Mouse (Mus musculus) embryo, embryonic 10 days (tissue): ENCODE measurements around the gene Gstm3.
"Not testable (repeated sequence)": the region's sequence is repeated elsewhere in the genome, so short reads cannot be mapped to it uniquely, and the experiment has no call there.

Experiments
- DNase-seq: peaks from one replicate; pipeline ENCODE4 v3.0.0-alpha.2; 2015; ENCODE audit warnings: low spot score

Gene Gstm3

DNA sequence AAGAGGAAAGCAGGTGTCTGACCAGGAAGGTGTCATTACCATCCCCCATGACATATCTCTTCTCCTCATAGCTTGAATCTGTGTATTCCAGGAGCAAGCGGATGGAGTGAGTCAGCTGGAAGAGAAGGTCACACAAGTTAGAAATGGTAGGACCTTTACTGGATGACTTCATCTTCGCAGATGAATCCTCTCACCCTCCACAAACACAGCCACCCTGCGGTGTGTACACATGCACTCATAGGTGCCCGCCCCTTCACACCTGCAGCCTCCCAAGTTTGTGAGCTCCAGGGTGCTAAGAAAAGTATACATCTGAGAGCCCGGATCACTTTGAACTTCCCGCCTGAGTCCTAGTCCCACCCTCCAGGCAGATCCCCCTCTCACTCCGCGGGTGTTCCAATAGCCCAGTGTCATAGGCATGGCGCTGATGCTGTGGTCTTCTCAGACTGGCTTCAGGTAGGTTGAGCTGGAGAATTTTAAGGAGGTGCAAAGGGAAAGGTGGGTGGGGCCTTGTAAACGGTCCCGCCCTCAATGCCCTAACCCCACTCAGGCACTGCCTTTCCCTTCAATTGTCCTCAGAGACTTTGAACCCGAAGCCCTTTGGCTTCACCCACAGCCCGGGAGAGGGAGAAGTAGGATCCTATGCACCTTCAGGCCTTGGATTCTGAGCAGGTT is at the start of gene Gstm3:
Gene Gstm3, minus strand, starts transcription at position 560 of the 672 bp plus-strand sequence.
- DNase-seq = no peak

DNA sequence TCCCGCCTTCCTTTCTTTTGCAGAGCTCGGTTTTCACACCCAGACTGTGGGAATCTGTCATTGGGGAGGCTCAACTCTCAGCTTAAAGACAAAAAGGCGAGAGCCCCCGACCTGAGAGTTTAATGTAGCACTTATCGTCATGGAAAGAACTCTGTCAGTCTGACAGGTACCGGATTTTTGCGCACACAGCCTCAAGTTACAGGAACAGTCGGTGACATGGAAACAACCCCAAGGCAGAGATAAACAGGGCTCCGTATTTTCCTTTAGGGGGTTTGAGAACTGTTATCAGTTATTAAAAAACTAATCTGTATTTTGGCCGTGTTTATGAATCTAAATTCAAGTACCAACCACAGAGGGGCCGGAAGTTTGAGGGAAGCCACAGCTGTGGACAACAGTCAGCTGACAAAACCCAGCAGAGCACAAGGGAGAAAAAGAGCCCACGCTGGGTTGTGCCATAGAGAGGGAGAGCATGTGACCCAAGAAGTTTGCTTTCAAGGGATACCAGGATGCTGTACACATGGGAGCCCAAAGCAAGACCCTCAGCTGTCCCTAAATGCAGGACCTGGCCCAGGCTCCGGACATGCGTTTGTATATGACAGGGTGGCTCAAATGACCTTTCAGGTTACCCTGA is 49.2 kb upstream of the Gstm3 start:
- DNase-seq = no peak

- peak; percentile 97 for DNase-seq
These were observed 48.5 kb upstream of the Gstm3 start, which contains the start of gene Gstm1 for GRCm38 (mm10) chr3:108017473-108018189. Gstm1 (minus strand) TSS chr3:108017973.

DNA sequence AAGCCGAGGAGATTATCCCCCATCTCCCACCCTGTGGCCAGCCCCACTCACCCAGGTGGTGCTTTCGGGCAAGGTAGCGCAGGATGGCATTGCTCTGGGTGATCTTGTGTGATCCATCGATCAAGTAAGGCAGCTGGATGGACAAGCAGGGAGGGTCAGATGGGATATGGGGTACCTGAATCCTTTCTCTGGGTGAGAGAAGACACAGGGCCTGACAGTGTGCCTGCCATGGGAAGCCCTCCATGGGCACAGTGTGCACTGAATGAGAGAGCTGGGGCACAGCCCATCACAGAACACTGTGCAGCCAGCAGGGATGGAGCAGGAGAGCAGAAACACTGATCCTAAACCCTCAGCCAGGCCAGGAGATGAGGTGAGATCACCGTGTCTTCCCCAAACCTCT is 47.4 kb upstream of the Gstm3 start:
- not testable (repeated sequence) for DNase-seq

DNA sequence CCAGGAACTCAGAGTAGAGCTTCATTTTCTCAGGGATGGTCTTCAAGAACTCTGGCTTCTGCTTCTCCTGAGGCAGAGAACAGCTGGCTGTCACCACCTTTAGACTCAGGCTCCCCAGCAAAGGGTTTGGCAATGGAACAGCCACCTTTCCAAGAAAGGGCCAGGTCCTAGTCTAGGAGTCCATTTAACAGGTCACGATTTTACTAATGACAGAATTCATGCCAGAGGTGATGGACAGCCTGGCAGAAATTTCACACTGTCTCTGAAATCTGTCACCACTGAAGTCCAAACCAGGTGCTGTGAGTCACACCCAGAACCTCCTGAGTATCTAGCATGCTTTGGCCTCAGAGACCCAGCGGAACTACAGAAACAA is 45.9 kb upstream of the Gstm3 start:
- no peak for DNase-seq

GRCm38 (mm10) chr3:108014098-108014973 is 45.3 kb upstream of the Gstm3 start:
- no peak for DNase-seq

DNA sequence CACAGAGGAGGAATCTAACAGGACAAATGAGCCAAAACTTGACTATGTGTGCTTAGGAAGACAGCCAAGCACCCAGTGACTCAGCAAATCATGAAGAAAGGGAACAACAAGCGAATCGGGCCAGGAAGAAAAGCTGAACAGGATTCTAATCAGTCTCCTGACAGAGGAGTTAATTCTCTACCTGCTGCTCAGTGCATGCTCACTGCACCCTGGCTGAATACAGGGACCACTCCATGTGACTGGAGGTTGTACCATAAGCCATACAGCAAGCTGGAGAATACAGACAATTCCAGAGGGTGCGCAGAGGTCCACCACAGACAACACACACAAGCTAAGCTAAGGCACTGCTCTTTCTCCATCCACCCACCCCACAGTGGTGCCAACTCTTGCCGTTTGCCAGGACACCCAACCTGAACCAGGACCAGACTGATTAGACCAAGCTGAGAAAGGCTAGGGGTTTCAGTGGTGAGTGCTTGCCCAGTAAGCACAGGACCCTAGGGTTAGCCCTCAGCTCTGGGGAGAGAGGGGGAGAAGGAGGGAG is 44.3 kb upstream of the Gstm3 start:
- DNase-seq = no peak

DNA sequence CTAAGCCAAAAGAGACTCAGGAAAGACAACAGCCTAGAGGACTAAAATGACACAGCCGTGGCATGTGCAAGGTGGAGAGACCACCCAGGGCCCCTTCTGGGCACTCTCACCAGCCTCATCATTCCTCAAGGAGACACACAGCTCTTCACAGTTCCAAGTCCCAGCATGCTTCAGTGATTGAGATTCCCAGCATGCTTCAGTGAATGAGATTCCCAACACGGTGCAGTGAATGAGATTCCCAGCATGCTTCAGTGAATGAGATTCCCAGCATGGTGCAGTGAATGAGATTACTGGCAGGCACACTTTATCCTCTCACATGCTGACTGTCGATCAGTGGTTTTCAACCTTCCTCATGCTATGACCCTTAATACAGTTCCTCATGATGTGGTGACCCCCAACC is 42.5 kb upstream of the Gstm3 start:
- peak; percentile 16 for DNase-seq

DNA sequence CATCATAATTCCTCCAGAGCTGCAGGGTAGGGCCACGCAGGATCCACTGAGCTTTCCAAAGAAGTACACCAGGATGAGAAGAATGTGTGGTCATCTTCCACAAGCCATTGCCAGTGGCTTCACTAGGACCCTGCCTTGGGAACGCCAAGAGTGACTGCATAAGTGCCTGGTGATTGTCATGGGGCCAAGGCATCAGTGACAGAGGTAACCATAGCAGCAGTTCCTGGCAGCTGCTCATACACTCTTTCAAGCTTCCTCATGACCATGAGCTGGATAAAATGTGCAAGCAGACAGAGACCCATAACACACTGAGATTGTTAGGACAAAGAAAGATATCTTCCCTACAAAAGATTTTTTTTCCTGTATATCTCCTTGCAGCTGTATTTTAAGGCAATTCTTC is 41.2 kb upstream of the Gstm3 start:
- DNase-seq = no peak

- no peak for DNase-seq
These were observed 32.9 kb upstream of the Gstm3 start for GRCm38 (mm10) chr3:108002021-108002420.

GRCm38 (mm10) chr3:107999491-107999890 is 30.4 kb upstream of the Gstm3 start:
- no peak for DNase-seq

- DNase-seq = no peak
These were observed 29.5 kb upstream of the Gstm3 start for GRCm38 (mm10) chr3:107998591-107998990.

DNA sequence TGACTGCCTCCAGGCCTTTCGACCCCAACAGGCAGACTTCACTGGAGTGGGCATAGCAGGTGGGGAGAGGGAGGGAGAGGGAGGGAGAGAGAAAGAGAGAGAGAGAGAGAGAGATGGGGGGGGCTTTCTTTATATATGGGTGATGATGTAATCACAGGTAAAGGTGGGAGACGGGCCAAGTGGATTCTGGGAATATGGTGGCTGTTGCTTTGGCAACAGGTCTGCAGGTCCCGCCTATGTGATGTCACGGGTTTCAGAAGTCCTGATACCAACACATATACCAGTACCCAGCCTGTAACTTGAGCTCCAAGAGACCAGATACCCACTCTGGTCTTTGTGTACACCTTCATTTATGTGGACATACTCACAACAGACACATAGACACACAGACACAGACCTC is 27.5 kb upstream of the Gstm3 start:
- DNase-seq = no peak

DNA sequence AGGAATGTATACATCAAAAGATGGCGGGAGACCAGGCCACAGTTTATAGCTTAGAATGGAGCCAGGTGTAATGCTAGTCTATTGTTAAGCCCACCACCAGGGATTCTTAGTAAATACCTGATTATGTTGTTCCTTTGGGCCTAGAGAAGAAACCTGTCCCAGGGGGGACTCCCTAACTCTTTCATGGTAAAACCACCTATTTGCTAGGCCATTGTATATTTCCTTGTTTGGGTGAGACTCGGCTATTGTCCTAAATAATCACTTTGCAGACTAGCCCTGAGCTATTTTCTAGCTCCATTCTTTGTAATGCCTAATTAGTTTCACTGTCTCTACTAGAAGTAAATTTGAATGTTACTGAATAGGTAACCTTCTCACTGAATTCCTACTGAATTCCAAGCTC is 26.9 kb upstream of the Gstm3 start:
- not testable (repeated sequence) for DNase-seq

GRCm38 (mm10) chr3:107986041-107986562 is 17.0 kb upstream of the Gstm3 start, which contains the start of gene Gstm2:
Gstm2 (minus strand) TSS chr3:107986453.
- DNase-seq = peak; percentile 72

GRCm38 (mm10) chr3:107985141-107985540 is 16.1 kb upstream of the Gstm3 start:
- DNase-seq = not testable (repeated sequence)

DNA sequence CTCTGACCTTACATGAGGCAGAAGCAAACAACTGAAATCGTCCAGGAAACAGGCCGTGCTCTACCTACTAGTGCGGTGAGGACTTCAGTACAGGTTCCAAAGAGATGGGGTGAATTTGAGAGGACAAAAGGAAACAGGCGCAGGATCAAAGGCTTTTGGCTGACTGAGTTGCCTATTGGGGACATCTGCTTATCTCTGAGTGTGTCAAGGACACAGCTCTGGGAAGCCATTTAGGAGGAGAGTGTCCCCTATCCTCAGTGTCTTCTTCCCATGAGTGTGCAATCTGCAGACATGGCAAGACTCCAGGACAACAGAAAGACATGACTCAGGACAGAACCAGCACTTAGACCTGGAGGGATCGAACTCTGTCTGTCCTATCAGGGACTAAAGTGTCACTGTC is 15.4 kb upstream of the Gstm3 start:
- DNase-seq = no peak

GRCm38 (mm10) chr3:107983771-107984170 is 14.7 kb upstream of the Gstm3 start:
- DNase-seq = no peak

- DNase-seq = no peak
These were observed 13.6 kb upstream of the Gstm3 start for GRCm38 (mm10) chr3:107982726-107983125.

DNA sequence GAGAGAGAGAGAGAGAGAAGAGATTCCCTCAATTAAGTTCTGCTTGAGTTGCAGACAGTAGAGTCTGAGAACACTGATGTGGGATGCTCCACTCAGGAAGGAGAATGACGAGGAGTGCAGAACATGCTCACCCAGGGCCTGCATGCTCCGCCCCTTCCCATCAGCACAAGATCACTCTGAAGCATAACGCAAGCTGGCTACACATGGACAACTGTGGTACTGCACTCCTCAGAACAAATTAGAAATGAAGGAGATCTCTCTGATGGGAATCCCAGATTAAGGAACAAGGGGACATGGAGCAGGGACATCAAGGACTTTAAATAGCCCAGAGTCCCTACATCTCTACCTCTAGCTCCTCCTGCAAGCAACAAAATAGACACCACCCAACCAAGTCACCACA is 12.2 kb upstream of the Gstm3 start:
- DNase-seq = no peak

DNA sequence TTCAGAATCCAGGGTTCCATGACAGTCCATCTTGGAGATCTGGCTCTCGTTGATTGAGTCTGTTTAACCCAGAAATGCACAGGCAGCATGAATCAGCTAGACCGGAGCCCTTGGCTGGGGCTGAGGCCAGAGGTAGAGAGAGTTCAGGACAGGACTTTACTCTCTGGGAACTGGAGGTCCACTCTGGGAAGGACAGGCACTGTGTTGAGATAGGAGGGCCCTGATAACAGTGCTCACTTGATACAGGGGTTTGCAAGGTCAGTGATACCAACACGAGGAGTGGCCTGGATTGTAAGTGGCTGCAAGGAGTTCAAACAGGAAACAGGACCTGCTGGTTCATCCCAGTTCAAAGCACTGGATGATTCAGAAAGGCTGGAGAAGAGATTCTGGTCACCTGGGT is 8.6 kb upstream of the Gstm3 start:
- DNase-seq = no peak

DNA sequence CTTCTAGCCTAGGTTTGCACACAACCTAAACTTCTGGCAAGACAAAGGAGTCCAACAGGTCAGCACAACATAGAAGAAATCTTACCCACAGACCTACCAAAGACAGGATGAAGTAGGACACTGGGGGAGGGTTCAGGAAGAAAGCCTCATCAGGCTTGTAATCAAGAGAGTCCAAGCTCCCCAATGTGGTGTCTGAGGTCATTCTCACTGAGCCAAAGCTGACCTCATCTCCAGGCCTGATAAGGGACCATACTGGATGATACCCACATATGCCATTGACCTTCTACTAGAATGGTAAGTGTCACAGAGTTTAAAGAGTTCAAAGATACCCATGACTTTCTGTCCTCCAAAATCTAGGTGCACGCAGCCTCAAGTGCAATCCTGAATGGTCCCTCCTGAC is 5.2 kb upstream of the Gstm3 start:
- no peak for DNase-seq
